Mouse (Mus musculus) E14TG2a.4 (cell line): ENCODE results near the gene Kif26b.

Experiments used
- H3K27me3 ChIP-seq: 2 replicates; pipeline ENCODE4 v1.6.1; 2014; ENCODE audit warnings: low read length, control low read depth; ENCODE audit not compliant: insufficient read depth
- H3K36me3 ChIP-seq: 2 replicates; pipeline ENCODE4 v1.6.1; 2014; ENCODE audit warnings: low read length, control low read depth; ENCODE audit not compliant: insufficient read depth
- H3K4me1 ChIP-seq: replicated peaks from 2 replicates; pipeline ENCODE4 v1.6.1; 2014; ENCODE audit warnings: low read depth, low read length, control low read depth
- H3K4me3 ChIP-seq: replicated peaks from 2 replicates; pipeline ENCODE4 v1.5.1; 2014; ENCODE audit warnings: mild to moderate bottlenecking, low read length
- H3K9me3 ChIP-seq: 2 replicates; pipeline ENCODE4 v1.6.1; 2014; ENCODE audit warnings: low read length, control low read depth
- CTCF ChIP-seq: conservative IDR thresholded peaks from 2 replicates; pipeline ENCODE4 v1.5.1; 2014; ENCODE audit warnings: low read length
- NANOG ChIP-seq: IDR thresholded peaks from 2 replicates; pipeline ENCODE4 v1.6.1; 2014; ENCODE audit warnings: borderline replicate concordance, low read length, mixed read lengths
- POU5F1 ChIP-seq: IDR thresholded peaks from 2 replicates; pipeline ENCODE4 v1.6.1; 2014; ENCODE audit warnings: low read length, borderline replicate concordance

Kif26b gene

GRCm38 (mm10) chr1:178712189-178712873, 183.4 kb downstream of the Kif26b start:
- Histone ChIP-seq H3K4me3 (no peak overlapping the region), H3K9me3 (no peaks in the 10 kb centered on the region), H3K27me3 (no peaks in the 10 kb centered on the region), H3K4me1 (no peaks in the 10 kb centered on the region), H3K36me3 (no peaks in the 10 kb centered on the region)
- TF ChIP-seq POU5F1, result no peak
- no peak for TF ChIP-seq NANOG
- TF ChIP-seq CTCF, result no peak

DNA sequence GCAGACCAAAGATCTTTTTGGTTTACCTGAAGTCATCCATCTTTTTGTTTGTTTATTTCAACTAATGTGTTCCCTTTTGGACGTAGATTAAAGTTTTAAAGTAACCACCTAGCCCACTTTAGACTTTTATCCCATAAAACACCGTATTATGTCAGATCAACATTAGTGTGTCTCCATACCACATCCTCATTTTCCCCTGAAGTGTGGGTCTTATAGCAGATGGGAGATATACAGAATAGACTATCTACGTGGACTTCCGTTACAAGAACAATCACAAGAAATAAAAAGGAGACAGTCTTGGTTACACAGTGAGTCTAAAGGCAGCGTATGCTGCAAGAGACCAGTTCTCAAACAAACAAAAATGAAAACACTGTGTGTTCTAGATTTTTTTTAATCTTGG, 185.3 kb downstream of the Kif26b start:
- TF ChIP-seq CTCF, result no peak
- no peak for TF ChIP-seq POU5F1
- TF ChIP-seq NANOG, result no peak
- no peaks in the 10 kb centered on the region for H3K9me3 ChIP-seq
- no peak overlapping the region for H3K4me3 ChIP-seq
- H3K4me1 ChIP-seq, result no peaks in the 10 kb centered on the region
- no peaks in the 10 kb centered on the region for H3K36me3 ChIP-seq
- H3K27me3 ChIP-seq, result no peaks in the 10 kb centered on the region

DNA sequence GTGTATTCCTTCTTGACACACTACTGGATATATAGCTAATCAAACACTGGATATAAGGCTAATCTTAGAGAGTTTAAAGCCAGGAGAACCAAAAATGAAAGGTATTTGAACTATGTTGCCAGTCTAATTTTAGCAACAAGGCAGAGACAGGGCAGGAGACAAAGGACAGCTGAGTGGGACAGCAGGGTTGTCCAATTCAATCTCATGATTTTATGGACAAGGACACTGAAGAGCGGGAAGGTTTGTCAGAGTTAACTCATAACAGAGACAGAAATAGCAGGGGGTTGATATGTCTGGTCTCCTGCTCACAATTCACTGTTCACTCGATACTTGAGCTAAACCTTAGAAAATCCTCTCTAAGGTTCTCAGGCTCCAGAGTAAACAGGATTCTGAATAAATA, 187.5 kb downstream of the Kif26b start:
- Histone ChIP-seq H3K4me3 (no peak overlapping the region), H3K9me3 (no peaks in the 10 kb centered on the region), H3K27me3 (peaks cover 4% of the 10 kb centered on the region; the same call in 1 of the 2 replicates), H3K4me1 (no peaks in the 10 kb centered on the region), H3K36me3 (no peaks in the 10 kb centered on the region)
- TF ChIP-seq NANOG (no peak), POU5F1 (no peak), CTCF (no peak)

DNA sequence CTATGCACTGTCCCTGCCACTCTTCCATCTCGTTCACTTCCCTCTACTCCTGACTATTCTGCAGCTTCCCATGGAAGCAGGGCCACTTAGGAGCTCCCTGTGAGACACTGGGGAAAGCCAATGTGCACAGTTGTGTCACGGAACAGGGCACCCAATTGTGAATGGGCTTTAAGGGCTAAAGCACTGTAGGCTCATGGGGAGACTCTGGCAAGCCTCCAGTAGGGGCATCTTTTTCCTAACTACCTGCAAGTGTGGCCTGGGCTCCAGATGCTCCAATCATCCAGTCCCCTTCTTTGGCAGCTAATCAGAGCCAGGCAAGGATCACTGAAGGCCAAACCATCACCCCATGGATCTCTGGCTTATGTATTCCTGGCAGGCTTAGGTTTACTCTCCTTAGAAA, 191.9 kb downstream of the Kif26b start:
- peaks cover 4% of the 10 kb centered on the region; the same call in 1 of the 2 replicates for H3K27me3 ChIP-seq
- no peaks in the 10 kb centered on the region for H3K9me3 ChIP-seq
- H3K4me1 ChIP-seq, result no peaks in the 10 kb centered on the region
- no peak for TF ChIP-seq CTCF
- TF ChIP-seq POU5F1, result no peak
- H3K36me3 ChIP-seq, result no peaks in the 10 kb centered on the region
- no peak overlapping the region for H3K4me3 ChIP-seq

GRCm38 (mm10) chr1:178722793-178723192, 193.9 kb downstream of the Kif26b start:
- TF ChIP-seq CTCF, result no peak
- no peak for TF ChIP-seq NANOG
- TF ChIP-seq POU5F1, result no peak
- Histone ChIP-seq H3K4me1 (no peaks in the 10 kb centered on the region), H3K9me3 (no peaks in the 10 kb centered on the region)

GRCm38 (mm10) chr1:178725536-178725935, 196.6 kb downstream of the Kif26b start:
- no peak for TF ChIP-seq CTCF
- no peak for TF ChIP-seq POU5F1
- TF ChIP-seq NANOG, result no peak
- Histone ChIP-seq H3K27me3 (peaks cover 4% of the 10 kb centered on the region), H3K9me3 (no peaks in the 10 kb centered on the region), H3K36me3 (no peaks in the 10 kb centered on the region), H3K4me3 (no peak overlapping the region), H3K4me1 (no peaks in the 10 kb centered on the region)

More at GRCm38 (mm10) chr1:178722793-178723192, 193.9 kb downstream of the Kif26b start:
- Histone ChIP-seq H3K27me3 (peaks cover 4% of the 10 kb centered on the region), H3K36me3 (no peaks in the 10 kb centered on the region), H3K4me3 (no peak overlapping the region)

GRCm38 (mm10) chr1:178728256-178728655, 199.3 kb downstream of the Kif26b start:
- H3K27me3 ChIP-seq, result no peaks in the 10 kb centered on the region; the same call in 1 of the 2 replicates
- TF ChIP-seq POU5F1 (no peak), NANOG (no peak), CTCF (no peak)

GRCm38 (mm10) chr1:178730271-178730670, 201.3 kb downstream of the Kif26b start:
- Histone ChIP-seq H3K36me3 (no peaks in the 10 kb centered on the region), H3K27me3 (peaks cover 3% of the 10 kb centered on the region; the same call in 1 of the 2 replicates), H3K4me1 (peaks cover 26% of the 10 kb centered on the region), H3K4me3 (no peak overlapping the region), H3K9me3 (peaks cover 4% of the 10 kb centered on the region; the same call in 1 of the 2 replicates)
- no peak for TF ChIP-seq CTCF
- no peak for TF ChIP-seq POU5F1
- no peak for TF ChIP-seq NANOG

More at GRCm38 (mm10) chr1:178728256-178728655, 199.3 kb downstream of the Kif26b start:
- Histone ChIP-seq H3K4me1 (peaks cover 6% of the 10 kb centered on the region), H3K4me3 (no peak overlapping the region), H3K36me3 (no peaks in the 10 kb centered on the region), H3K9me3 (peaks cover 4% of the 10 kb centered on the region; the same call in 1 of the 2 replicates)
